ENCODE assay signal across 8 mouse cellular contexts in the genomic region with DNA sequence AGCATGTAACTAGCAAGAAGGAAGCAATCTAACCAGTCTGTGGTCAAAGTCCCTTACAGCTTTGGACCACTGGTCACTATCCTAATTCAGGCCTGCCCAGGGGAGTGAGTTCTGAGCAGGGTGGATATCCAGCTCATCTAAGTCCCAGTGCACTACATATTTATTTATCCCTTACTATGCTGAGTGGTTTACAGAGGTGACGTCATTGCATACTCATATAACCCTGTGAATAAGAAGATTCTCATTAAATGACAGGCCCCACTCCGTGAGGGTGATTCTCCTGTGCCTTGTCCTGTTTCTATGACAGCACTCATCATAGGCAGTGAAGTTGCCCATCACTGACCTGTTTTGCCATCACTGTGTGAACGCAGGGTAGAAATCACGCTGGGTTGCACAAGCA. TPM values are rescaled to one million over a fixed set of nuclear protein-coding genes. Genes with fewer than 3 reads are reported as not detected.
A peak's percentile ranks its signal among the peaks of the same experiment; 100 is the strongest.
DNase-seq lines count a peak whose midpoint lies in the region; ATAC-seq lines count a peak whose summit lies in the region.
"Had no signal": no experiment of that assay in that cellular context is flagged by ENCODE, and none has a peak within 500 bp of the region (broad histone marks: within the 10 kb centered on the region; RNA-seq: fewer than 3 reads in every experiment).

No protein-coding gene starts in this region.

- no peak overlapping the region for H3K9ac ChIP-seq in kidney, embryonic 16.5 days (replicated peaks; ENCODE audit: low read length)
- no peak overlapping the region for H3K9ac ChIP-seq in embryonic facial prominence, embryonic 14.5 days (ENCODE audit: low read depth, low read length)
- H3K9ac ChIP-seq in hindbrain, embryonic 14.5 days: no peak overlapping the region
- H3K9ac ChIP-seq in neural tube, embryonic 14.5 days (replicated peaks; ENCODE audit: low read depth, low read length): no peak overlapping the region

- no peak overlapping the region for H3K4me3 ChIP-seq in kidney, embryonic 16.5 days (ENCODE audit: low read length)
- no peak overlapping the region for H3K4me3 ChIP-seq in embryonic facial prominence, embryonic 14.5 days (ENCODE audit: low read depth, low read length)
- no peak overlapping the region for H3K4me3 ChIP-seq in hindbrain, embryonic 14.5 days (replicated peaks; ENCODE audit: low read length)
- no peak overlapping the region for H3K4me3 ChIP-seq in neural tube, embryonic 14.5 days (ENCODE audit: low read depth, low read length)
- H3K4me3 ChIP-seq: erythroblast, embryonic 14.5 days had no signal

- no peak for DNase-seq in kidney, adult 11 months
- no peak for DNase-seq in embryonic facial prominence, embryonic 14.5 days (ENCODE audit: low spot score)
- DNase-seq in hindbrain, embryonic 14.5 days (ENCODE audit: low spot score): no peak
- no peak for DNase-seq in cerebellum, adult 9-11 months
- no peak for DNase-seq in left cerebral cortex, adult 11 months (ENCODE audit: low spot score)

- peaks cover 52% of the 10 kb centered on the region for H3K36me3 ChIP-seq in kidney, embryonic 16.5 days (ENCODE audit: insufficient read depth, low read length)
- peaks cover 59% of the 10 kb centered on the region for H3K36me3 ChIP-seq in embryonic facial prominence, embryonic 14.5 days (ENCODE audit: control insufficient read depth, insufficient read depth, low read length)
- H3K36me3 ChIP-seq in hindbrain, embryonic 14.5 days (replicated peaks; ENCODE audit: control insufficient read depth, insufficient read depth): peaks cover 46% of the 10 kb centered on the region
- peaks cover 25% of the 10 kb centered on the region for H3K36me3 ChIP-seq in neural tube, embryonic 14.5 days (ENCODE audit: control insufficient read depth, insufficient read depth, low read length)

- no peaks in the 10 kb centered on the region for H3K9me3 ChIP-seq in kidney, embryonic 16.5 days (ENCODE audit: low read length)
- H3K9me3 ChIP-seq in embryonic facial prominence, embryonic 14.5 days (ENCODE audit: control insufficient read depth, low read length): no peaks in the 10 kb centered on the region
- H3K9me3 ChIP-seq in hindbrain, embryonic 14.5 days (ENCODE audit: control insufficient read depth, low read length): no peaks in the 10 kb centered on the region
- H3K9me3 ChIP-seq in neural tube, embryonic 14.5 days (ENCODE audit: control insufficient read depth, low read length): no peaks in the 10 kb centered on the region

- H3K4me1 ChIP-seq in kidney, embryonic 16.5 days (ENCODE audit: insufficient read depth, low read length): peaks cover 31% of the 10 kb centered on the region; the same call in 1 of the 2 replicates
- peaks cover 38% of the 10 kb centered on the region for H3K4me1 ChIP-seq in embryonic facial prominence, embryonic 14.5 days (ENCODE audit: control insufficient read depth, insufficient read depth, low read length)
- peaks cover 44% of the 10 kb centered on the region for H3K4me1 ChIP-seq in hindbrain, embryonic 14.5 days (replicated peaks; ENCODE audit: control insufficient read depth, insufficient read depth, low read length)
- H3K4me1 ChIP-seq in neural tube, embryonic 14.5 days (ENCODE audit: control insufficient read depth, insufficient read depth, low read length): peaks cover 21% of the 10 kb centered on the region; the same call in 1 of the 2 replicates

- no peak overlapping the region for H3K4me2 ChIP-seq in kidney, embryonic 16.5 days (replicated peaks; ENCODE audit: low read depth, low read length)
- H3K4me2 ChIP-seq in embryonic facial prominence, embryonic 14.5 days (ENCODE audit: low read depth, low read length): no peak overlapping the region
- H3K4me2 ChIP-seq in hindbrain, embryonic 14.5 days (replicated peaks): no peak overlapping the region
- no peak overlapping the region for H3K4me2 ChIP-seq in neural tube, embryonic 14.5 days (ENCODE audit: low read depth, low read length)

- ATAC-seq in kidney, embryonic 16.5 days (ENCODE audit: low FRiP score, low TSS enrichment): no peak
- ATAC-seq in embryonic facial prominence, embryonic 14.5 days (ENCODE audit: low read depth): no peak
- ATAC-seq in hindbrain, embryonic 14.5 days (ENCODE audit: low FRiP score): no peak
- ATAC-seq in neural tube, embryonic 14.5 days (ENCODE audit: low read depth): no peak

- no peaks in the 10 kb centered on the region for H3K27me3 ChIP-seq in kidney, embryonic 16.5 days (ENCODE audit: insufficient read depth, low read length)
- H3K27me3 ChIP-seq in embryonic facial prominence, embryonic 14.5 days (replicated peaks; ENCODE audit: control insufficient read depth, insufficient read depth, low read length): no peaks in the 10 kb centered on the region
- no peaks in the 10 kb centered on the region for H3K27me3 ChIP-seq in hindbrain, embryonic 14.5 days (ENCODE audit: control insufficient read depth, insufficient read depth, low read length)
- H3K27me3 ChIP-seq in neural tube, embryonic 14.5 days (ENCODE audit: control insufficient read depth, insufficient read depth, low read length): no peaks in the 10 kb centered on the region

- 93% methylated on average over 4 of the region's 4 CpGs for WGBS in kidney, embryonic 16.5 days
- 89% methylated on average over 4 of the region's 4 CpGs for WGBS in embryonic facial prominence, embryonic 14.5 days
- 64% methylated on average over 4 of the region's 4 CpGs for WGBS in hindbrain, embryonic 14.5 days
- WGBS in neural tube, embryonic 14.5 days: 72% methylated on average over 4 of the region's 4 CpGs

- H3K27ac ChIP-seq in kidney, embryonic 16.5 days (ENCODE audit: low read length): peak overlapping the region; percentile 43; the same call in 1 of the 2 replicates
- H3K27ac ChIP-seq in embryonic facial prominence, embryonic 14.5 days (replicated peaks; ENCODE audit: low read depth, low read length): peak overlapping the region; percentile 71; the same call in 1 of the 2 replicates
- peak overlapping the region; percentile 82 for H3K27ac ChIP-seq in hindbrain, embryonic 14.5 days
- peak overlapping the region; percentile 10 for H3K27ac ChIP-seq in neural tube, embryonic 14.5 days (ENCODE audit: low read depth, low read length)

RNA-seq across cellular contexts. Expression of a gene that starts 8.5 kb away (rescaled TPM):
- polyA plus RNA-seq in kidney, embryonic 16.5 days (2015; fragmentation: Nextera tagmentation; extraction: Ambion mirVana): 21.7 and 24.5 TPM in 2 replicates
- polyA plus RNA-seq in embryonic facial prominence, embryonic 14.5 days (2014; fragmentation: Nextera tagmentation; extraction: Ambion mirVana): 26.6 and 27.1 TPM in 2 replicates
- 34.6 and 35.5 TPM in 2 replicates for polyA plus RNA-seq in hindbrain, embryonic 14.5 days (2014; fragmentation: Nextera tagmentation; extraction: Ambion mirVana)
- polyA plus RNA-seq in neural tube, embryonic 14.5 days (2014; fragmentation: Nextera tagmentation; extraction: Ambion mirVana): 41.7 and 43.5 TPM in 2 replicates

RNA-seq across cellular contexts. Expression of a gene that starts 24.3 kb away (rescaled TPM):
- polyA plus RNA-seq in kidney, embryonic 16.5 days (2015; fragmentation: Nextera tagmentation; extraction: Ambion mirVana): 28.9 and 30.4 TPM in 2 replicates
- 17.6 and 18.1 TPM in 2 replicates for polyA plus RNA-seq in embryonic facial prominence, embryonic 14.5 days (2014; fragmentation: Nextera tagmentation; extraction: Ambion mirVana)
- polyA plus RNA-seq in hindbrain, embryonic 14.5 days (2014; fragmentation: Nextera tagmentation; extraction: Ambion mirVana): 68.8 and 74.5 TPM in 2 replicates
- polyA plus RNA-seq in neural tube, embryonic 14.5 days (2014; fragmentation: Nextera tagmentation; extraction: Ambion mirVana): 51.8 and 64.3 TPM in 2 replicates

RNA-seq across cellular contexts. Expression of a gene that starts 35.0 kb away (rescaled TPM):
- 20.7 and 21.6 TPM in 2 replicates for polyA plus RNA-seq in kidney, embryonic 16.5 days (2015; fragmentation: Nextera tagmentation; extraction: Ambion mirVana)
- polyA plus RNA-seq in embryonic facial prominence, embryonic 14.5 days (2014; fragmentation: Nextera tagmentation; extraction: Ambion mirVana): 15.7 and 16.0 TPM in 2 replicates
- 15.4 and 17.1 TPM in 2 replicates for polyA plus RNA-seq in hindbrain, embryonic 14.5 days (2014; fragmentation: Nextera tagmentation; extraction: Ambion mirVana)
- polyA plus RNA-seq in neural tube, embryonic 14.5 days (2014; fragmentation: Nextera tagmentation; extraction: Ambion mirVana): 15.5 and 16.4 TPM in 2 replicates

RNA-seq across cellular contexts. Expression of a gene that starts 43.0 kb away (rescaled TPM):
- 3.1 and 4.4 TPM in 2 replicates for polyA plus RNA-seq in kidney, embryonic 16.5 days (2015; fragmentation: Nextera tagmentation; extraction: Ambion mirVana)
- 2.7 and 3.0 TPM in 2 replicates for polyA plus RNA-seq in embryonic facial prominence, embryonic 14.5 days (2014; fragmentation: Nextera tagmentation; extraction: Ambion mirVana)
- 2.9 and 4.2 TPM in 2 replicates for polyA plus RNA-seq in hindbrain, embryonic 14.5 days (2014; fragmentation: Nextera tagmentation; extraction: Ambion mirVana)
- polyA plus RNA-seq in neural tube, embryonic 14.5 days (2014; fragmentation: Nextera tagmentation; extraction: Ambion mirVana): 3.9 and 4.2 TPM in 2 replicates

RNA-seq across cellular contexts. Expression of a gene that starts 50.7 kb away (rescaled TPM):
- 34.9 and 35.8 TPM in 2 replicates for polyA plus RNA-seq in kidney, embryonic 16.5 days (2015; fragmentation: Nextera tagmentation; extraction: Ambion mirVana)
- polyA plus RNA-seq in embryonic facial prominence, embryonic 14.5 days (2014; fragmentation: Nextera tagmentation; extraction: Ambion mirVana): 10.7 and 11.1 TPM in 2 replicates
- polyA plus RNA-seq in hindbrain, embryonic 14.5 days (2014; fragmentation: Nextera tagmentation; extraction: Ambion mirVana): 2.0 and 2.4 TPM in 2 replicates
- polyA plus RNA-seq in neural tube, embryonic 14.5 days (2014; fragmentation: Nextera tagmentation; extraction: Ambion mirVana): 0.97 and 2.2 TPM in 2 replicates
- polyA plus RNA-seq: erythroblast, embryonic 14.5 days had no signal

Comparison
In these comparisons a context has a peak if more than half of its experiments do, and no peak if none do; other contexts are left out.
1. H3K27ac ChIP-seq: peak in every context shown above with its lines; median percentile 82 in hindbrain, embryonic 14.5 days; 71 in embryonic facial prominence, embryonic 14.5 days; 43 in kidney, embryonic 16.5 days; 10 in neural tube, embryonic 14.5 days.